13 mouse cellular contexts compared by ENCODE assay signal in the genomic region with DNA sequence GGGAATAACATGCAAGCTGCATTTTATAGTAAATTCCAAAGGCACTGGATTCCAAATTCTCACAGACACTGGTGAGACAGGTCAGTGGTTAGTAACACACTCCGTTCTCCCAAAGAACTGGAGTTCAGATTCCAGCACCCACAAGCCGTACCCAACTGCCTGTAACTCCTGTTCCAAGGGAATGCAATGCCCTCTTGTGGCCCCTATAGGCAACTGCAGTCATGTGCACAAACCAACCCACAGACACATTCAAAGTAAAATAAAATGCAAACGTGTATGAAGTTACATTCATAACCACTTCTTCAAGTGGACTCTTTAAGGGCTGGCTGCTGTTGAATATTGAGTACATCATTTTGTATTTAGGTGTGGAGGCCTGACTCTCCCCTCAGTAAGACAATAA.
DNase-seq lines count a peak whose midpoint lies in the region; ATAC-seq and TF ChIP-seq lines count a peak whose summit lies in the region.
"Had no signal": no experiment of that assay in that cellular context is flagged by ENCODE, and none has a peak within 500 bp of the region (broad histone marks: within the 10 kb centered on the region; RNA-seq: fewer than 3 reads in every experiment).

No protein-coding gene starts in this region.

- no peak overlapping the region for H3K9ac ChIP-seq in heart, adult 2 months (ENCODE audit: low read depth, low read length)
- H3K9ac ChIP-seq in lung, postnatal 0 days (replicated peaks; ENCODE audit: low read depth), result no peak overlapping the region
- no peak overlapping the region for H3K9ac ChIP-seq in MEL (ENCODE audit: control insufficient read depth, low read depth, low read length, poor library complexity, severe bottlenecking)
- H3K9ac ChIP-seq: midbrain, embryonic 13.5 days had no signal

- no peak overlapping the region for H3K4me2 ChIP-seq in lung, postnatal 0 days (replicated peaks; ENCODE audit: low read depth, low read length)
- H3K4me2 ChIP-seq: midbrain, embryonic 13.5 days had no signal

- no peak for TF ChIP-seq EP300 in heart, adult 2 months (IDR thresholded peaks at IDR 0.05; ENCODE audit: insufficient read depth, low read depth, low read length)
- no peak for TF ChIP-seq EP300 in lung, postnatal 0 days (IDR thresholded peaks at IDR 0.05)
- no peak for TF ChIP-seq EP300 in MEL (IDR thresholded peaks at IDR 0.05; ENCODE audit: low read depth in 1 of 2, low read length in 2 of 2)

- TF ChIP-seq RAD21 in MEL (IDR thresholded peaks at IDR 0.05; ENCODE audit: low read depth, low read length), result peak; percentile 62

- H3K4me1 ChIP-seq in heart, adult 2 months (ENCODE audit: control insufficient read depth, insufficient read depth, low read length), result peaks cover 9% of the 10 kb centered on the region
- H3K4me1 ChIP-seq in lung, postnatal 0 days (ENCODE audit: insufficient read depth, low read depth, low read length), result no peaks in the 10 kb centered on the region
- peaks cover 1 to 14% of the 10 kb centered on the region in 2 experiments; a peak in 2 of 4 replicates for H3K4me1 ChIP-seq in MEL (ENCODE audit: control insufficient read depth in 1 of 2, insufficient read depth in 2 of 2, low read length in 2 of 2)

- peak; percentile 57 for TF ChIP-seq CTCF in heart, adult 2 months (IDR thresholded peaks at IDR 0.05)
- peak; percentile 44 for TF ChIP-seq CTCF in lung, postnatal 0 days (IDR thresholded peaks at IDR 0.05)
- peak; percentile 71 to 86 (median 71) for TF ChIP-seq CTCF in MEL (IDR thresholded peaks at IDR 0.05 in 2 of 3, conservative IDR thresholded peaks at IDR 0.05 in 1 of 3; ENCODE audit: control insufficient read depth in 1 of 3, insufficient read depth in 1 of 3, low read depth in 2 of 3, low read length in 3 of 3, poor library complexity in 1 of 3, severe bottlenecking in 1 of 3)

- intact Hi-C loops in heart, adult 2 months (cut with DNase I), result loop anchor here (5.0 kb wide), 2 partner anchors 43 to 88 kb away; a partner anchor contains a TSS

- H3K36me3 ChIP-seq in heart, adult 2 months (ENCODE audit: control insufficient read depth, insufficient read depth, low read length), result no peaks in the 10 kb centered on the region
- H3K36me3 ChIP-seq in lung, postnatal 0 days (ENCODE audit: insufficient read depth, low read length), result no peaks in the 10 kb centered on the region
- peaks cover 0 to 7% of the 10 kb centered on the region in 2 experiments; a peak in 2 of 4 replicates for H3K36me3 ChIP-seq in MEL (ENCODE audit: control insufficient read depth in 1 of 2, insufficient read depth in 2 of 2, low read length in 2 of 2)
- H3K36me3 ChIP-seq: embryonic facial prominence, embryonic 10.5 days; midbrain, embryonic 13.5 days had no signal

- no peak for TF ChIP-seq POLR2A in heart, adult 2 months (IDR thresholded peaks at IDR 0.05; ENCODE audit: insufficient read depth, low read depth, low read length)
- TF ChIP-seq POLR2A in MEL (IDR thresholded peaks at IDR 0.05; ENCODE audit: control insufficient read depth in 1 of 2, insufficient read depth in 1 of 2, low read depth in 1 of 2, low read length in 2 of 2, poor library complexity in 1 of 2), result no peak

- H3K27ac ChIP-seq in heart, adult 2 months, result no peak overlapping the region
- no peak overlapping the region for H3K27ac ChIP-seq in lung, postnatal 0 days (ENCODE audit: low read length)
- no peak overlapping the region for H3K27ac ChIP-seq in MEL (ENCODE audit: control insufficient read depth, low read depth, low read length)
- H3K27ac ChIP-seq: embryonic facial prominence, embryonic 10.5 days; midbrain, embryonic 13.5 days had no signal

- H3K9me3 ChIP-seq in lung, postnatal 0 days (ENCODE audit: low read length), result no peaks in the 10 kb centered on the region
- no peaks in the 10 kb centered on the region for H3K9me3 ChIP-seq in MEL (replicated peaks; ENCODE audit: insufficient read depth, low read length)
- H3K9me3 ChIP-seq: embryonic facial prominence, embryonic 10.5 days; midbrain, embryonic 13.5 days had no signal

- H3K27me3 ChIP-seq in heart, adult 2 months (ENCODE audit: control insufficient read depth, insufficient read depth, low read length), result no peaks in the 10 kb centered on the region
- no peaks in the 10 kb centered on the region for H3K27me3 ChIP-seq in lung, postnatal 0 days (replicated peaks; ENCODE audit: insufficient read depth, low read length)
- H3K27me3 ChIP-seq in MEL (ENCODE audit: control insufficient read depth in 1 of 2, insufficient read depth in 2 of 2, low read length in 2 of 2), result no peaks in the 10 kb centered on the region
- H3K27me3 ChIP-seq: midbrain, embryonic 13.5 days had no signal

- no peak for DNase-seq in heart, adult 2 months
- no peak for DNase-seq in heart, adult 8-10 months (ENCODE audit: low spot score)
- DNase-seq in lung, postnatal 0 days (ENCODE audit: low spot score), result no peak
- no peak for DNase-seq in lung, postnatal 4 days
- peak; percentile 58 for DNase-seq in MEL (ENCODE audit: low read depth, low spot score)
- no peak for DNase-seq in layer of hippocampus, postnatal 36 days
- DNase-seq: cerebellum, adult 18-20 months; kidney, postnatal 14 days had no signal

- no peak overlapping the region for H3K4me3 ChIP-seq in heart, adult 2 months
- no peak overlapping the region for H3K4me3 ChIP-seq in lung, postnatal 0 days (ENCODE audit: low read depth, low read length)
- no peak overlapping the region for H3K4me3 ChIP-seq in MEL (ENCODE audit: control insufficient read depth in 1 of 2, insufficient read depth in 1 of 2, low read depth in 2 of 2, low read length in 2 of 2)
- H3K4me3 ChIP-seq: embryonic facial prominence, embryonic 10.5 days; midbrain, embryonic 13.5 days had no signal

- no peaks in the 10 kb centered on the region for H3K79me2 ChIP-seq in heart, adult 2 months (replicated peaks; ENCODE audit: control insufficient read depth, insufficient read depth, low read length)
- H3K79me2 ChIP-seq in MEL (ENCODE audit: control insufficient read depth, insufficient read depth, low read length, poor library complexity), result no peaks in the 10 kb centered on the region

- WGBS in heart, adult 2 months, result 94% methylated on average over 3 of the region's 3 CpGs
- 88% methylated on average over 3 of the region's 3 CpGs for WGBS in lung, postnatal 0 days

- ATAC-seq in lung, postnatal 0 days, result no peak
- peak; percentile 51; the same call in 1 of the 2 replicates for ATAC-seq in megakaryocyte progenitor cell, adult 5-6 weeks (replicated peaks; ENCODE audit: poor library complexity)
- no peak for ATAC-seq in monocyte, adult 5-6 weeks (replicated peaks; ENCODE audit: insufficient number of reproducible peaks, low FRiP score, low TSS enrichment, poor library complexity, severe bottlenecking)
- ATAC-seq: forebrain, embryonic 14.5 days; midbrain, embryonic 13.5 days had no signal

TF ChIP-seq in MEL, 35 proteins besides CTCF, POLR2A, EP300 and RAD21:
- 0 out of 2 replicates have a peak, but pooled peaks have one; percentile 24 for TF ChIP-seq ZC3H11A (IDR thresholded peaks at IDR 0.05; ENCODE audit: low read depth, low read length)
- peak; percentile 65 for TF ChIP-seq SMC3 (IDR thresholded peaks at IDR 0.05; ENCODE audit: low read depth, low read length)
- TF ChIP-seq GABPA (IDR thresholded peaks at IDR 0.05; ENCODE audit: low read depth, low read length), result no peak
- TF ChIP-seq ELF1 (IDR thresholded peaks at IDR 0.05; ENCODE audit: low read depth, low read length), result no peak
- no peak for TF ChIP-seq ETS1 (IDR thresholded peaks at IDR 0.05; ENCODE audit: low read depth, low read length)
